Mouse (Mus musculus) large intestine, adult 2 months (tissue): ENCODE results near the gene Esr1. TPM values are rescaled to one million over a fixed set of nuclear protein-coding genes. Genes with fewer than 3 reads are reported as not detected.
"Not testable (repeated sequence)": the region's sequence is repeated elsewhere in the genome, so short reads cannot be mapped to it uniquely, and the experiment has no call there.

Experiments used
- DNase-seq: peaks from one replicate; pipeline ENCODE4 v3.0.0-alpha.2; 2012; ENCODE audit warnings: low read depth, low spot score
- WGBS: fragments of 180-500 bp; shearing (Covaris S2); methylation state at CpG from one replicate; pipeline ENCODE4 v1.1.7; 2018; 5-methylcytosine and 5-hydroxymethylcytosine counted together
- polyA plus RNA-seq: library from polyadenylated mRNA; depleted of rRNA; stranded (reverse); fragments of >200 nt; gene quantifications from 2 replicates; pipeline ENCODE4 v1.2.3, GENCODE M21; 2012; rRNA removed

Gene Esr1
- 0.30 and 0.36 TPM in 2 replicates for polyA plus RNA-seq

DNA sequence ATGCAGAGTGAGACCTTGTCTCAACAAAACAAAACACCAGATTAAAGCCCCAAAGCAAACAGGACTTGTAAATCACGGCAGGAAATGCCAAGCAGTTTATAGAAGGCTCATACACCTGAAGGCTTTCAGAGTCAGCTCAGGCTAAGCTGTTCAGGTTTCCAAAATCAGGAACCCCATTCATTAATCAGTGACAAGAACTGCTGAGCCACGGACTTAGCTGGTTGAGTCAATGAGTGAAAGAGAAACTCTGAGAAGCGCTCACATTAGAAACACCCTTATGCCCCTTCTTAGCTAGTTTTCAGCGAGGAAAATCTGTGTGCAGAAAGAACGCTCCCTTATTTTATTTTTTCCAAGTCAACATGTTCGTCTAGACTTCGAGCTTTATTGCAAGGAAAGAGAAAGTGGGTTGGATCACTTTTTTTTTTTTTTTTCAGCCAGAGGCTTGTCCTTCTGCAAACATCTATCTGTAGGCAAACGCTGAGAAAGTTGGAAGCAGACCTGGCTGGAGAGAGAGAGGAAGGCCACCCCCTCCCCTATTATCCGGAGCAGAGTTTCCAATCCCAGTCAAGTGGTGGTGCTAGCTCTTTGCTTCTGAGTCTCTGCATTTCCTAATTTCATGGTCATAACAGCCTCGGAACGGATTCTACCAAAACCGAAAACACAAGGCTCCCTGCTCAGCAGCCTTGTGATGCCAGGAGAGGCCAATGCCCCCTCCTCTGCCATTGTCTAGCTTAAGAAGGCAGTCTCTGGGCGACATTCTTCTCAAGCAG lies at the start of gene Esr1:
Esr1 (plus strand) TSS at position 208 of the 770 bp plus-strand sequence.
- DNase-seq: no peak
- 5% methylated on average over 13 of the region's 13 CpGs for WGBS

DNA sequence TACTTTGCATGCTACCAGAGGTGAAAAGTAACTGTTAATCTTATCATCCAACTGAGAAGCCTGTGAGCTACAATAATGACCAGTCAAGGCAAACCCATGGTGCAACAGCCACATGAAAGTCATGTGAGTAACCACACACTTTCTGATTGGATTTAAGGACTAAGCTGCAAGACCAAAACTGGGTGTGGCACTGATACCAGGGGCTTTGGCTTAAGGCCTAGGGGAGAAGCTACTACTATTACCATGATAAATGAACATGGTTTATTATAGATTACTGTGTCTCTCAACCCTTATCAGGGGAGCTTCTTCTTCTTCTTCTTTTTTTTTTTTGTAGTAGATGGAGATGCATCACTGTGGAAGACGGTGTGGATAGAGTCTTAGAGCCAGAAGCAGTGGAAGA lies 46.2 kb upstream of the Esr1 start:
- WGBS: 100% methylated on average over 1 of the region's 1 CpGs
- no peak for DNase-seq

DNA sequence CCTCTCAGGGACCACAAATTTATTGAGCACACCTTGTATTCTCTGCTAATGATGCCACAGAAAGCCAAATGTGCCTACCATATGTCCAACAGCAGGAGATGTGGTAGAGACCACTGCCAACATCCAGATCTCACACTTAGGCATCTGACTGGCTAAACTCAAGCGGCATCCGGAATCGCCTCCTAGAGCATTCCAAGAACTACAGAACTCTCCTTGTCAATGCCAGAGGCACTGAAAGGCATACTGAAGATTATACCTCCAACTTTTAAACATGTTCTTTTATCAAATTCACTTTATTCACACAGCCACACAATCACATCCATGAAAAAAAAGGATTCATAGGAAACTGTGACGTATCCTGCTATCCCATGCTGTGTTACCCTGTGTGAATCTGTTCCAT lies 40.6 kb upstream of the Esr1 start:
- WGBS: 95% methylated on average over 4 of the region's 4 CpGs
- no peak for DNase-seq

DNA sequence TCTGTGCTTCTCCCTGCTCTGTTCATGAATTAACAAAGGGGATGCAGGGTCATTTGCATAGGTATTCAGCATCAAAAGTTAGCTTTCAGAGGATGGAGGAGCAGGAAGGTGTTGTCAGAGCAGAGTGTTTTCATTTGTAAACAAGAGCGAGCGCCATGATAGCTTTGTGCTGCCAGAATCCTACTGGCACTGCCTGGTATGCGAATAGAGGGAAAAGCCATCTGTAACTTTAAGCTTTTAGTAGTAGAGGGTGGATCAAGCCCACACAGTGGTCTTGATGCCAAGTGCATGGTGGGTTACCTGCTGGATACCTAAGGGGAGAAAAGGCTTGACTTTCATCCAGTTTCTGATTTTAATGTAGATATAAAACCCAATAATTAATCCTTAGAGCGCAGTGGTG lies 40.1 kb upstream of the Esr1 start:
- DNase-seq: no peak
- 85% methylated on average over 4 of the region's 4 CpGs for WGBS

DNA sequence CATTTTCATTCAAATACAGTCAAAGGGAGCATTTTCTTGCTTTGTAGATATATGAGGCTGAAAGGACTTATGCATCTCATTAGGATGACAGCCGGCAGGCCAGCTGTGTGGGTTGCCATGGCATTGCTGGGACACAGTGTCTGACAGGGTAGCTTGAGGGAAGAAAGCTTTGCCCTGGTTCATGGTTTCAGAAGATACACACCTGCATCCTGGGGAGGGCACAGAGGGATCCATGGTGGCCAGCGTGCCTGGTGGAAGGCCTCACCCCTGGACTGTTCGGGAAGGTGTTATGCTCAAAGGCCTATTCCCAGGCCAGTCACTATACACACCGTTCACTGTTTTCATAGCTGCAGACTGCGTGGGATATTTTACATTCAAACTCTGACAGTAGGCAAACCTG lies 29.5 kb upstream of the Esr1 start:
- 95% methylated on average over 5 of the region's 5 CpGs for WGBS
- DNase-seq: no peak

DNA sequence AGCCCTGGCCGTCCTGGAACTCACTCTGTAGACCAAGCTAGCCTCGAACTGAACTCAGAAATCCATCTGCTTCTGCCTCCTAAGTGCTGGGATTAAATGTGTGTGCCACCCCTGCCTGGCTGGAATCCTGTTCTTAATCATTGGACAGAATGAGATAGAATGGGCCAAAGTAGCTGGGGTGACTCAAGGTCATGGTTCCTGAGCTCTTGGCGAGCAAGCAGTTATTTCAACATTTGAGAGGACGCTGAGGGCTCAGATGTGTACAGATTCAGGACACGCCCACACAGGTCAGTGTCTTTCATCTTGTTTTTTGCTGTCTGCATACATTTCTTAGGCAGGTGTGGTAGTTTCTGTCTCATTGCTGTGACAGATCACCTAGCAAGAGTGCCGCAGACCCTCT lies 24.7 kb upstream of the Esr1 start:
- 86% methylated on average over 6 of the region's 6 CpGs for WGBS
- DNase-seq: no peak

DNA sequence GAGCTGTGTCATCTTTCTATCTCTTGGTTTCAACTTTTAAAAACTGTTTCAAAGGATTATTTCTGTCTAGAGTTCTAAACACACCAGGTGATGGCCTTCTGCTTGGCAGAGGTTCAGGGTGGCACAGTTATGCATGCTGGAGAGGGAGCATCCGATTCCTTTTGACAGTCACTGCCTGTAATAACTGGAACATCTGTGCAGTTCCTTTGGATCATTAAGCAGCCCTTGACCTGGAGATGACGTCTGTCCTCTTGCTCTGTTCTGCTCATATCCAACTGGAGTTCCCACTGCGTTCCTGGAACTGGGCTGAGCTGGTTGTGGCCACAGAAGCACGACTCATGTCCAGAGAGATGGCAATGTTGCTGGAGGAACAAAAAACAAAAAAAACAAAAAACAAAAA lies 21.8 kb upstream of the Esr1 start:
- DNase-seq: no peak
- WGBS: 75% methylated on average over 4 of the region's 4 CpGs

DNA sequence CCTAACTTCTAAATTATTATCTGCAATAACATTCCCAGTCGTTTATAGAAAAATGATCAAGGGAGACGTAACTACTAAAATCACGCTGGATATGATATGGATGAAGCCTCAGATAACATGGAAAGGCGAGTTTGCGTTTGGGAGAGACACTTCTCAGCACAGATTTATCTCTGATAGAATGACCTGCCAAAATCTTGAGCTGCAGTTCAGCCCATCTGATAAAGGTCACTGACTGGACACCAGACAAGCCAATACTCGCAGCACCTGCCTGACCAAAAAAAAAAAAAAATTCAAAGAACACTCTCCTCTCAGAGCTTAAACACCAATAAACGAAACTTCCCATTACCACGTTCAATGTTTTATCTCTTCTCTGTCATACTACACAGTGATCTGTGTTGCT lies 20.4 kb upstream of the Esr1 start:
- WGBS: 81% methylated on average over 8 of the region's 8 CpGs
- DNase-seq: no peak

DNA sequence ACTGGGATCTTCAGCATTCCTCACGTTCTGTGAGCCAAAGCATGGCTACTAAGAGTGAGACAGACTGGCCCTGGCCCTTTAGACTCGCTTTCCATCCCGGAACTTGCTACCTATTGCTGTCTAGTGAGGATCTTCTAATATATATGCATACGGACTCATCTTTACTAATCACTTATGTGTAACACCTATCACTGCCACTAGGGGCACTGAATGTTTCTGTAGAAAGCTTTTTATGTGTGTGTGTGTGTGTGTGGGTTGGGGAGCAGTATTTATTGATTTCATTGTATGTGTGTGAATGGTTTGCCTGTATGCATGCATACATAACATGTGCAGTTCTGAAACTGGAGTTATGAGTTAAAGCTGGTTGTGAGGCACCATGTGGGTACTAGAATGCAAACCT lies 17.6 kb upstream of the Esr1 start:
- 82% methylated on average over 4 of the region's 4 CpGs for WGBS
- DNase-seq: no peak

DNA sequence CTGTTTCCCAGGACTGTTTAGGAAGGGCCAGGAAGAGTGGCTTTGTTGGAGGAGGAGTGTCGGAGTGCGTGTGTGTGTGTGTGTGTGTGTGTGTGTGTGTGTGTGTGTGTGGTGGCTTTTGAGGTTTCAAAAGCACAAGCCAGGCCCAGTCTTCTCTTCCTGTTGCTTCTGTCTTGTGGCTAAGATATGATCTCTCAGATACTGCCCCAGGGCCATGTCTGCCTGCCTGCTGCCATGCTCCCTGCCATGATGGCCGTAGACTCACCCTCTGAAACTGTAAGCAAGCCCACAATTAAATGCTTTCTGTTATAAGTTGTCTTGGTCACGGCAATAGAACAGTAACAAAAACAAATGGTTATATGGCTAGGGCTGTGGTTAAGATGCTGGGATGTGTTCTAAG lies 14.2 kb upstream of the Esr1 start:
- DNase-seq: no peak
- 90% methylated on average over 4 of the region's 4 CpGs for WGBS

DNA sequence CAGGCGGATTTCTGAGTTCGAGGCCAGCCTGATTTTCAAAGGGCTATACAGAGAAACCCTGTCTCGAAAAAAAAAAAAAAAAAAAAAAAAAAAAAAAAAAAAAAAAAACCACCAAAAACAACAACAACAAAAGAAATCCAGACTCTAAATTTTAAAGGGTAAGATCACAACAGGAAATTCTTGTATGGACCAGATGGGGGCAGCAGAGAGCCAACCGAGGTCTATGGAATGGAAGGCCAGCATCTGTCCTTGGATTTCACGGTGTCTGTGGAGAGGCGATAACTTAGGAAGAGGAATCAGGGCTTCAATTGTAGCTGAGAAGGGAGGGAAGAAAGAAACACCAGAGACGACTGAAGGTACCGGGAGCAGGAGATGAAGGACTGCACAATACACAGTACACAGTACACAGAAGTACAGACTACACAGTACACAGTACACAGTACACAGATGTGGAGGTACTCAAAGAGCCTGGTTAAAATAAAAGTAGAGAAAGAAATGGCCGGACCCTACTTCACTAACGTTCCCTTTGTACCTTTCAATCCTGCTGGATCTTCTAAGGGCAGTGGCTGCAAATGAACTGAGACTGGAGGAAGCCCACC lies 13.1 kb upstream of the Esr1 start:
- 58% methylated on average over 10 of the region's 10 CpGs for WGBS

DNA sequence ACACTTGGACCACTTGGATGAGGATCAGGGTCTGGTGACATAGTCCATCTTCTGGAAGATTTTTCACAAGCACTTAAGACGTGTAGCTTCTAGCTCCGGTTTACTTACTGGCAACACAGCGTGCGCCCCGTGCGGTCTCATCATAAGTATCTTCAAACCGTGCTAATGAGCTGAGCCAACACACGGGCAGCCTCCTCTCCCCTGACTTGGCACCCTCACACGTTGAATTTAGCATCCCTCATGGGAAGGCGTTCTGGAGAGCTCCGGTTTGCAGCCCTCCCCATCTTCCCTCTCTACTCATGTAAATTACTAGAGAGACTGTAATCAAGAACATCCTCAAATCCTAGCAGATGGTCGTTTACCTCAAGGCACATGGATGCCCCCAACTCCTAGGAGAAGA lies 12.5 kb upstream of the Esr1 start:
- 82% methylated on average over 12 of the region's 12 CpGs for WGBS

More for the DNA sequence above, 13.1 kb upstream of the Esr1 start:
- DNase-seq: peak; percentile 43

DNA sequence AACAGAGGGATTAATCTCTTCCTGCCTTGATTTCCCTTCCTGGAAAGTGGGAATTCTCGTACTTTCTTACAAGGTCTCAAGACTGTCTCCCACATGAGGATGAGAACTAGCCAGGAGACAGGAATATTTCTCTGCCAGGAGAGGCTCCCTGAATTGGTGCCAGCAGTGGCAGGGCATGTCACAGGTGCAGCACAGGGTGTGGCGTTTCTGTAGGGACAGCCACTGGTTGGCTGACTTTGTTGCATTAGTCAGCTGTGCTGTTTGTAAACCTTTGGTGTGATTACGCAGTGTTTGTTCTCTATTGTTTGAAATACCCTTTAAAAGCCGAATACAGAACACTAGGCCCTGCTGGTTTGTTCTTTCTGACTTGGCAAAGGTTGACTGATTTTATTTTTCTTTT lies 11.8 kb upstream of the Esr1 start:
- WGBS: 40% methylated on average over 4 of the region's 4 CpGs
- DNase-seq: no peak

More for the DNA sequence above, 12.5 kb upstream of the Esr1 start:
- no peak for DNase-seq

DNA sequence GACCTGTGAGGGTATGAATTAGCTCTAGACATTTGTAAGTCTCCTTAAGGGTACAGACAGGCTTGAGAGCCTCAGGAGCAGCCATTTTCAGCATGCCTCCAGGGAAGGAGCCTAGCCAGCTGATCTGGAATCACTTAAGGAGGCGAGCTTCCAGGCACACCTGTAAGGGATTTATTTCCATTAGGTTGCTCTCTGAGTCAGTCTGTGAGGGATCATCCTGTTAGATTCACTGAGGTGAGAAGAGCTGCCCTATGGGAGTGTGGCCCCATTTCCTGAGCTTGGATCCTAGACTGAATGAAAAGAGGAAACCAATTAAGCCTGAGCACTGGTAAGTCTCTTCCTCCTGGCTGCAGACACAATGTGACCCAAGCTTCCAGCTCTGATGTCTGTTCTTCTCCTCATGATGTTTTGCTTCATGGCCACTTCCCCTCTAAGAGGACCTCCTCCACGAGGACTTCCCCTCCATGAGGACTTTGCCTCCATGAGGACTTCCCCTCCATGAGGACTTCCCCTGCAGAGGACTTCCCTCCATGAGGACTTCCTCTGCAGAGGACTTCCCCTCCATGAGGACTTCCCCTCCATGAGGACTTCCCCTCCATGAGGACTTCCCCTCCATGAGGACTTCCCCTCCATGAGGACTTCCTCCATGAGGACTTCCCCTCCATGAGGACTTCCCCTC lies 10.5 kb upstream of the Esr1 start:
- WGBS: 75% methylated on average over 2 of the region's 2 CpGs

DNA sequence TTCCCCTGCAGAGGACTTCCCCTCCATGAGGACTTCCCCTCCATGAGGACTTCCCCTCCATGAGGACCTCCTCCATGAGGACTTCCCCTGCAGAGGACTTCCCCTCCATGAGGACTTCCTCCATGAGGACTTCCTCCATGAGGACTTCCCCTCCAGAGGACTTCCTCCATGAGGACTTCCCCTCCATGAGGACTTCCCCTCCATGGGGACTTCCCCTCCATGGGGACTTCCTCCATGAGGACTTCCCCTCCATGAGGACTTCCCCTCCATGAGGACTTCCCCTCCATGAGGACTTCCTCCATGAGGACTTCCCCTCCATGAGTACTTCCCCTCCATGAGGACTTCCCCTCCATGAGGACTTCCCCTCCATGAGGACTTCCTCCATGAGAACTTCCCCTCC lies 9.8 kb upstream of the Esr1 start:
- DNase-seq: not testable (repeated sequence)

More for the DNA sequence above, 10.5 kb upstream of the Esr1 start:
- DNase-seq: no peak

DNA sequence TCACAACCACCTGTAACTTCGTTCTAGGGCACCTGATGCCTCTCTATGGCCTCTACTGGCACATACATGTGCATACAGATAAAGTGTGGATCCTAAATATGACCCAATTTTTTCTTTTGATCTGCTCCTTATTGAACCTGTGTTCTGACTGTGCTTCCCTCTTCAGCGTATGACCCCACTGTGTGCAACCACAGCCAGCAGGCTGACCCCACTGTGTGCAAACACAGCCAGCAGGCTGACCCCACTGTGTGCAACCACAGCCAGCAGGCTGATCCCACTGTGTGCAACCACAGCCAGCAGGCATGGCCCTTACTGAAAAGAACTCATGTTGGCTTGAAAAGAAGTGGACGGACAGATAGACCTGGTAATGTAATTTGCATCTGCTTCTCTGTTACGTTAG lies 8.9 kb upstream of the Esr1 start:
- DNase-seq: no peak
- WGBS: 76% methylated on average over 4 of the region's 4 CpGs

DNA sequence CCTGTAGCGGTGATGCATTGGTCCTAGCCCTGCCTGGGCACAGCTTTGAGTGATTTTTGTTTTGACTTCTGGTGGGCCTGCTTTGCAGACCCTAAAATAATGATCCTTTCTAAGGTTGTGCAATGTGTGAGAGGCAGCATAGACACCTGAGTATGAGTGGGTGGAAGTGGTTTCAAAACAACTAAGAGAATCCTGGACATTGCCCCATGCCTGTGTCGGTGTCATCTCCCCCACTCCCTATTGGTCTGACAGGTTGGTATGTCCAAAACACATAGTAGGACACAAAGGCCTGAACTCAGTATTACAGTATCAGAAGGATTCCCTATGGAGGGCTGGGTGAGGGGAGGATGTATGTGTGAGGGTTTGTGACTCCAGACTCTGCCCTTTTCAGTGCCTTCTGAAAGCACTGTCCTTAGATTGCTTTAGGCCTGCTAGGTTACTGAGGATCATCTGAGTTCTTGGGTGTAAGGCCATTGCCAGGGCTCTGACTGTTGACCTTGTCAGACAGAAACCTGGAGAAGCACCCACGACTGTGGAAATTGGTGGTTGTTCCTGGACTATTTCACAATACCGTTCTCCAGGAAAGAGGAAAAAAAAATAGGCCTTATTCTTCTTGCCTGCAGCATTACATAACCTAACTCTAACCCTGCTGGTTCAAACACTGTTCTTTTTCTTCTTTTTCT lies 6.7 kb upstream of the Esr1 start:
- 73% methylated on average over 4 of the region's 4 CpGs for WGBS

DNA sequence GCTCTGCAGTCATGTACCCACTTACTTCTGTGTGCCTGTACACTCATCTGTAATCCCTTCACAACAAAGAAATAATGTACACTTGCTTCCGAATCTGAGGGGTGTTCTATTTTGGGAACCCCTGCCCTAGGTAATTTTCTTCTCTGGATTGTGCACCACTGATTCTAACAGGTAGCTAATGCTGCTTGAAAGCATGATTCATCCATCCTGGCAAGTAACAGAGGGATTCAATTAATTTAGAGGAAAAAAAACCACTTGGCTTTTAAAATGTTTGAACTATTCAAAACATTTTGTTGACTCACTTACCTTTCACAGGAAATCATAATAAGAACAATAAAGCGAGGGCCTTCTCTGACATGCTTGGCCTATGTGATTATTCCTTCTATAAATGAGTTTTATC lies 1.2 kb upstream of the Esr1 start:
- 77% methylated on average over 2 of the region's 2 CpGs for WGBS
- no peak for DNase-seq

More for the DNA sequence above, 6.7 kb upstream of the Esr1 start:
- no peak for DNase-seq

DNA sequence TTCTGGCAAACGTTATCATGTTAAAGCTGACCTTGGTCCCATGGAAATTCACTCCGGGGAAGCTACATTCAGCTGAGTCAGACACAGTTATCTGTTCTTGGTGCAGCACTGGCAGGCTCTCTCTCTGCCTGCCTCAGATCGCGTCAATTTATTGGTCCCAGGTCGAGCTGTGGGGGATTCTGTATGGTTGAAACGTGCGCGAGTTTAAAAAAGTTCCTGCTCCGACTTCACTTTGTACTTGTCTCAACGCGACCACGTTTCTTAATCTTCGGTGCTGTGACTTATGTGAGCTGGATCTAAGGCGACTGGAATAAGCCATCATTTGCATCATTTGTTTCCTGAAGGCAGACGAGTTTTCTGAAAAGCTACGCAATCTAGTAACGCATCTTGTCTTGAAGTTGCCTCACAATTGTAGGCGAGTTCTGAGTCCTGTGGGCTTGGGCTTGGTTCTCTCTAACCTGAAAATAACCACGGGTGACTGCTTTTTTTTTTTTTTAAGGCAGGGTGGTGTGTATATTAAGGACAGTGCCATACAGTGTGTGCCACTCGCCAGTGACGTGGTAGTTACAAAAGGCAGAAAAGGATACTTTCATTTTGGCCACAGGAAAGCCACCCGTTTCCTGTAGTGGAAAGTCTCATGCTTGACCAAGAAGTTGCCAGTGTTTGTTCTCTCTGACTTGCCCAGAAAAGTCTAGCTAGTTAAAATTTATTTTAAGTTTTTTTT lies 1.1 kb downstream of the Esr1 start:
- 11% methylated on average over 22 of the region's 22 CpGs for WGBS
- DNase-seq: no peak

DNA sequence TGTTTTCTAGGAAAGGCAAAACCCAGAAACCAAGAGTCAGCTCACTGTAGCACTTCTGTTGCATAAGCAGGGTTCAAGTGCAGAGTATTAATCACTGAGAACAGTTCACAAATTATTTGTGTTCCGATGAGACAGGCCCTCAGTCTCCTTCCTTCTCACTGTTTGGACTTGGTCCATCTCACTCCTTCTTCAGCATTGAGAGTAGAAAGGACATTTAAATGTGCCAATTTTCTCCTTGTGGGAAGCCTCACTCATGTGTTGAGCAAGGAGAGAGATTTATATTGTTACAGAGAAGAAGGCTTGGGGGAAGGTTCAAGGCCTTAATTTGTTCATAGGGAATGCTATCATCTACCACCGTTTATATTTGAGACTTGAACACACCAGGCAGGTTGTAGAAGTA lies 6.6 kb downstream of the Esr1 start:
- DNase-seq: no peak
- 47% methylated on average over 2 of the region's 2 CpGs for WGBS
